Mouse (Mus musculus): ENCODE measurements around the gene Olfr59.

DNA sequence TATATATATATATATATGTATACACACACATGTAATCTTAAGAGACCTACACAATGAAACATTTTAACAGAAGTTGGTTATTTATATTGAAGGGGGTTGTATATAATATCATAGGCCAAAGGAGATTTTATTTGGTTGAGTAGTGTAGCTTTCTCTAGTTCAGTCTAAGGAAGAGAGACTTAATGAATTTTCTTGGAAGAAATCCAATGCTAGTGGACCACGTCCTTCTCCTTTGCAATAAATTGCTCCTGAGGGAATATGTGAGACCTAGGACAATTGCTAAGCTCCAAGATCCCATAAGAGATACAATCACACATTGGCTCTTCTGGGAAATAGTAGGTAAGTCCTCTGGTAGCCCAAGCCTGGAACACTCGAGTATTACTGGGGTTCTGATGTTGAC lies at the start of gene Olfr59:
- TF ChIP-seq CTCF (IDR thresholded peaks at IDR 0.05; ENCODE audit: low read depth, low read length) (no peak), POLR2A (IDR thresholded peaks at IDR 0.05; ENCODE audit: extremely low read depth, insufficient read depth, low read length) (no peak)

Data from liver, adult 2 months (tissue).